Mouse (Mus musculus): ENCODE measurements around the gene Cux2. TPM values are rescaled to one million over a fixed set of nuclear protein-coding genes. Genes with fewer than 3 reads are reported as not detected.

Cux2 gene
- total and polyA plus RNA-seq, 3 experiments, result 0.11 TPM; not detected in 2

- no peak overlapping the region for H3K4me3 ChIP-seq (ENCODE audit: low read depth, low read length)
- no peaks in the 10 kb centered on the region for H3K36me3 ChIP-seq (replicated peaks)
- TF ChIP-seq POLR2AphosphoS5 (IDR thresholded peaks at IDR 0.05; ENCODE audit: insufficient replicate concordance, low read depth, low read length) (no peak), TAL1 (conservative IDR thresholded peaks at IDR 0.05; ENCODE audit: low read depth, low read length) (no peak), GATA2 (IDR thresholded peaks at IDR 0.05; ENCODE audit: borderline replicate concordance, low read depth, low read length) (no peak), GATA1 (IDR thresholded peaks at IDR 0.05; ENCODE audit: borderline replicate concordance, low read length) (no peak), CTCF (IDR thresholded peaks at IDR 0.05; ENCODE audit: low read depth, low read length) (no peak)
- no peak for ATAC-seq (ENCODE audit: extremely low read depth, insufficient number of reproducible peaks, low FRiP score, poor library complexity, severe bottlenecking)
- no peak for DNase-seq (ENCODE audit: low spot score)
- no peaks in the 10 kb centered on the region for H3K4me1 ChIP-seq (ENCODE audit: insufficient read depth, low read depth, low read length)
- no peaks in the 10 kb centered on the region for H3K9me3 ChIP-seq (replicated peaks)
- H3K27me3 ChIP-seq (ENCODE audit: insufficient read depth, low read length), result no peaks in the 10 kb centered on the region; the same call in 1 of the 2 replicates
Measured at GRCm38 (mm10) chr5:121981650-121982131, 68.2 kb downstream of the Cux2 start.

GRCm38 (mm10) chr5:121976331-121976730, 73.6 kb downstream of the Cux2 start:
- H3K27me3 ChIP-seq (ENCODE audit: insufficient read depth, low read length), result peaks cover 8% of the 10 kb centered on the region; the same call in 1 of the 2 replicates
- ATAC-seq (ENCODE audit: extremely low read depth, insufficient number of reproducible peaks, low FRiP score, poor library complexity, severe bottlenecking), result no peak

GRCm38 (mm10) chr5:121973541-121973940, 76.4 kb downstream of the Cux2 start:
- H3K36me3 ChIP-seq (replicated peaks), result no peaks in the 10 kb centered on the region
- DNase-seq (ENCODE audit: low spot score), result no peak
- H3K4me3 ChIP-seq (ENCODE audit: low read depth, low read length), result no peak overlapping the region
- no peaks in the 10 kb centered on the region for H3K9me3 ChIP-seq (replicated peaks)
- peaks cover 9% of the 10 kb centered on the region; the same call in 1 of the 2 replicates for H3K27me3 ChIP-seq (ENCODE audit: insufficient read depth, low read length)
- no peak for ATAC-seq (ENCODE audit: extremely low read depth, insufficient number of reproducible peaks, low FRiP score, poor library complexity, severe bottlenecking)
- TF ChIP-seq GATA2 (IDR thresholded peaks at IDR 0.05; ENCODE audit: borderline replicate concordance, low read depth, low read length) (no peak), CTCF (IDR thresholded peaks at IDR 0.05; ENCODE audit: low read depth, low read length) (no peak), TAL1 (conservative IDR thresholded peaks at IDR 0.05; ENCODE audit: low read depth, low read length) (no peak), POLR2AphosphoS5 (IDR thresholded peaks at IDR 0.05; ENCODE audit: insufficient replicate concordance, low read depth, low read length) (no peak), GATA1 (IDR thresholded peaks at IDR 0.05; ENCODE audit: borderline replicate concordance, low read length) (no peak)
- H3K4me1 ChIP-seq (ENCODE audit: insufficient read depth, low read depth, low read length), result no peaks in the 10 kb centered on the region

More at GRCm38 (mm10) chr5:121976331-121976730, 73.6 kb downstream of the Cux2 start:
- no peak overlapping the region for H3K4me3 ChIP-seq (ENCODE audit: low read depth, low read length)
- no peaks in the 10 kb centered on the region for H3K4me1 ChIP-seq (ENCODE audit: insufficient read depth, low read depth, low read length)
- no peak for DNase-seq (ENCODE audit: low spot score)
- no peaks in the 10 kb centered on the region for H3K9me3 ChIP-seq (replicated peaks)
- no peak for TF ChIP-seq GATA2 (IDR thresholded peaks at IDR 0.05; ENCODE audit: borderline replicate concordance, low read depth, low read length)
- TF ChIP-seq CTCF (IDR thresholded peaks at IDR 0.05; ENCODE audit: low read depth, low read length), result no peak
- no peak for TF ChIP-seq POLR2AphosphoS5 (IDR thresholded peaks at IDR 0.05; ENCODE audit: insufficient replicate concordance, low read depth, low read length)
- TF ChIP-seq GATA1 (IDR thresholded peaks at IDR 0.05; ENCODE audit: borderline replicate concordance, low read length), result no peak
- no peak for TF ChIP-seq TAL1 (conservative IDR thresholded peaks at IDR 0.05; ENCODE audit: low read depth, low read length)
- H3K36me3 ChIP-seq (replicated peaks), result no peaks in the 10 kb centered on the region

GRCm38 (mm10) chr5:121972680-121973192, 77.2 kb downstream of the Cux2 start:
- no peak for DNase-seq (ENCODE audit: low spot score)
- Histone ChIP-seq H3K36me3 (replicated peaks) (no peaks in the 10 kb centered on the region), H3K4me1 (ENCODE audit: insufficient read depth, low read depth, low read length) (no peaks in the 10 kb centered on the region), H3K27me3 (ENCODE audit: insufficient read depth, low read length) (peaks cover 9% of the 10 kb centered on the region; the same call in 1 of the 2 replicates), H3K9me3 (replicated peaks) (no peaks in the 10 kb centered on the region), H3K4me3 (ENCODE audit: low read depth, low read length) (no peak overlapping the region)
- ATAC-seq (ENCODE audit: extremely low read depth, insufficient number of reproducible peaks, low FRiP score, poor library complexity, severe bottlenecking), result no peak
- TF ChIP-seq GATA1 (IDR thresholded peaks at IDR 0.05; ENCODE audit: borderline replicate concordance, low read length) (no peak), CTCF (IDR thresholded peaks at IDR 0.05; ENCODE audit: low read depth, low read length) (no peak), TAL1 (conservative IDR thresholded peaks at IDR 0.05; ENCODE audit: low read depth, low read length) (no peak), GATA2 (IDR thresholded peaks at IDR 0.05; ENCODE audit: borderline replicate concordance, low read depth, low read length) (no peak), POLR2AphosphoS5 (IDR thresholded peaks at IDR 0.05; ENCODE audit: insufficient replicate concordance, low read depth, low read length) (no peak)

- Histone ChIP-seq H3K27me3 (ENCODE audit: insufficient read depth, low read length) (peaks cover 14% of the 10 kb centered on the region), H3K4me1 (ENCODE audit: insufficient read depth, low read depth, low read length) (no peaks in the 10 kb centered on the region), H3K9me3 (replicated peaks) (no peaks in the 10 kb centered on the region), H3K4me3 (ENCODE audit: low read depth, low read length) (no peak overlapping the region), H3K36me3 (replicated peaks) (no peaks in the 10 kb centered on the region)
- ATAC-seq (ENCODE audit: extremely low read depth, insufficient number of reproducible peaks, low FRiP score, poor library complexity, severe bottlenecking) (no peak), DNase-seq (ENCODE audit: low spot score) (no peak)
- TF ChIP-seq GATA1 (IDR thresholded peaks at IDR 0.05; ENCODE audit: borderline replicate concordance, low read length), result no peak
- no peak for TF ChIP-seq GATA2 (IDR thresholded peaks at IDR 0.05; ENCODE audit: borderline replicate concordance, low read depth, low read length)
- TF ChIP-seq POLR2AphosphoS5 (IDR thresholded peaks at IDR 0.05; ENCODE audit: insufficient replicate concordance, low read depth, low read length), result no peak
- no peak for TF ChIP-seq TAL1 (conservative IDR thresholded peaks at IDR 0.05; ENCODE audit: low read depth, low read length)
- TF ChIP-seq CTCF (IDR thresholded peaks at IDR 0.05; ENCODE audit: low read depth, low read length), result no peak
Measured at GRCm38 (mm10) chr5:121968999-121969398, 80.9 kb downstream of the Cux2 start.

- Histone ChIP-seq H3K9me3 (replicated peaks) (no peaks in the 10 kb centered on the region), H3K4me3 (ENCODE audit: low read depth, low read length) (no peak overlapping the region), H3K4me1 (ENCODE audit: insufficient read depth, low read depth, low read length) (no peaks in the 10 kb centered on the region), H3K36me3 (replicated peaks) (no peaks in the 10 kb centered on the region), H3K27me3 (ENCODE audit: insufficient read depth, low read length) (peaks cover 14% of the 10 kb centered on the region)
- no peak for DNase-seq (ENCODE audit: low spot score)
- ATAC-seq (ENCODE audit: extremely low read depth, insufficient number of reproducible peaks, low FRiP score, poor library complexity, severe bottlenecking), result no peak
- TF ChIP-seq GATA2 (IDR thresholded peaks at IDR 0.05; ENCODE audit: borderline replicate concordance, low read depth, low read length), result no peak
- no peak for TF ChIP-seq POLR2AphosphoS5 (IDR thresholded peaks at IDR 0.05; ENCODE audit: insufficient replicate concordance, low read depth, low read length)
- TF ChIP-seq CTCF (IDR thresholded peaks at IDR 0.05; ENCODE audit: low read depth, low read length), result no peak
- TF ChIP-seq GATA1 (IDR thresholded peaks at IDR 0.05; ENCODE audit: borderline replicate concordance, low read length), result no peak
- TF ChIP-seq TAL1 (conservative IDR thresholded peaks at IDR 0.05; ENCODE audit: low read depth, low read length), result no peak
Measured at GRCm38 (mm10) chr5:121968416-121968815, 81.5 kb downstream of the Cux2 start.

Data from G1E (cell line).